Mouse (Mus musculus) kidney, embryonic 16.5 days (tissue): ENCODE results near the gene Dynll1. TPM values are rescaled to one million over a fixed set of nuclear protein-coding genes. Genes with fewer than 3 reads are reported as not detected.

ENCODE experiments used
- ATAC-seq: fragments of 200-750 bp; cut with Nextera tagmentation; 2 replicates; pipeline ENCODE4 v1.8.0; 2017; ENCODE audit warnings: moderate TSS enrichment; ENCODE audit not compliant: low FRiP score, low TSS enrichment
- H3K27ac ChIP-seq: fragments of 300-500 bp; sonication (generic); 2 replicates; pipeline ENCODE4 v1.5.1; 2014; ENCODE audit warnings: low read length
- H3K27me3 ChIP-seq: fragments of 300-500 bp; sonication (generic); 2 replicates; pipeline ENCODE4 v1.6.1; 2014; ENCODE audit warnings: low read length, control low read depth, mixed read lengths; ENCODE audit not compliant: insufficient read depth
- H3K36me3 ChIP-seq: fragments of 300-500 bp; sonication (generic); 2 replicates; pipeline ENCODE4 v1.6.1; 2014; ENCODE audit warnings: low read length, control low read depth, mixed read lengths; ENCODE audit not compliant: insufficient read depth
- H3K4me1 ChIP-seq: fragments of 300-500 bp; sonication (generic); 2 replicates; pipeline ENCODE4 v1.6.1; 2014; ENCODE audit warnings: low read length, control low read depth, mixed read lengths; ENCODE audit not compliant: insufficient read depth
- H3K4me2 ChIP-seq: fragments of 300-500 bp; sonication (generic); replicated peaks from 2 replicates; pipeline ENCODE4 v1.6.1; 2014; ENCODE audit warnings: low read depth, low read length
- H3K4me3 ChIP-seq: fragments of 300-500 bp; sonication (generic); 2 replicates; pipeline ENCODE4 v1.5.1; 2014; ENCODE audit warnings: mild to moderate bottlenecking, low read length
- H3K9ac ChIP-seq: fragments of 300-500 bp; sonication (generic); replicated peaks from 2 replicates; pipeline ENCODE4 v1.6.1; 2014; ENCODE audit warnings: low read length
- H3K9me3 ChIP-seq: fragments of 300-500 bp; sonication (generic); 2 replicates; pipeline ENCODE4 v1.6.1; 2016; ENCODE audit warnings: low read length, control low read depth
- WGBS: fragments of 180-500 bp; shearing (Covaris S2); extraction: QIAGEN DNeasy Blood & Tissue Kit; methylation state at CpG from one replicate; pipeline ENCODE4 v1.1.7; 2014; 5-methylcytosine and 5-hydroxymethylcytosine counted together
- polyA plus RNA-seq: library from polyadenylated mRNA; unstranded; fragments of >200 nt; fragmentation: Nextera tagmentation; extraction: Ambion mirVana; gene quantifications from 2 replicates; pipeline ENCODE4 v1.2.1, GENCODE M21; 2015

Dynll1 gene
- polyA plus RNA-seq, 1 experiment from 2014 or later, result 1,634 TPM

GRCm38 (mm10) chr5:115256909-115257546 is 43.8 kb downstream of the Dynll1 start:
- Histone ChIP-seq H3K9me3 (no peaks in the 10 kb centered on the region), H3K4me3 (no peak overlapping the region), H3K4me1 (no peaks in the 10 kb centered on the region), H3K4me2 (no peak overlapping the region), H3K9ac (no peak overlapping the region), H3K36me3 (peaks cover 54% of the 10 kb centered on the region), H3K27me3 (no peaks in the 10 kb centered on the region), H3K27ac (no peak overlapping the region)
- ATAC-seq, result no peak
- WGBS, result 89% methylated on average over 10 of the region's 10 CpGs

DNA sequence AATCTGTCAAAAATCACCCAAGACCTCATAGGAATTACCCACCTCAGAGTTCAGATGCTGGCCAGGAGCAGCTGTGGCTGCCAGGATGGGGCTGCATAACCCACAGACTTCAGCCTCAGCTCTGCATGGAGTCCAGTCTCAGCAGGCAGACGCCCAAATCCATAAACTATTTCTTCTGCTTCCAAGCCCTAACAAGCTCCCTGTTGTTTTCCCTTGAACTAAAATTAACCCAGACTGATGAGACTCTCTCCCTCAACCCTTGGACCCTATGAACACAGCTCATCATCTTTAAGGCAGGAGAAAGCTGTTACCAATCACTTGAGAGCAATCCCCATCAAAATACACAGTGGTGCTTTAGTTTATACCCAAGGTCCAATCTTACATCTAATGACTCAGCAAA is 45.3 kb downstream of the Dynll1 start:
- Histone ChIP-seq H3K36me3 (peaks cover 67% of the 10 kb centered on the region), H3K4me3 (no peak overlapping the region), H3K9ac (no peak overlapping the region), H3K4me2 (no peak overlapping the region), H3K27me3 (no peaks in the 10 kb centered on the region), H3K9me3 (no peaks in the 10 kb centered on the region), H3K27ac (no peak overlapping the region), H3K4me1 (no peaks in the 10 kb centered on the region)
- 74% methylated on average over 1 of the region's 1 CpGs for WGBS
- ATAC-seq, result no peak

Other genes starting within 250 kb of the Dynll1 start
- 28.2 and 34.7 TPM in 2 replicates for gene Gm10401, start 202.7 kb downstream of the Dynll1 start, polyA plus RNA-seq
- 98.1 and 106 TPM in 2 replicates for gene Acads, start 181.7 kb downstream of the Dynll1 start, polyA plus RNA-seq
- 53.5 and 54.8 TPM in 2 replicates for gene Unc119b, start 166.0 kb downstream of the Dynll1 start, polyA plus RNA-seq
- gene Mlec, start 142.8 kb downstream of the Dynll1 start, polyA plus RNA-seq, result 85.0 and 86.2 TPM in 2 replicates
- gene Cabp1, start 106.6 kb downstream of the Dynll1 start, polyA plus RNA-seq, result 1.3 TPM in 2 replicates
- 129 and 135 TPM in 2 replicates for gene Pop5, start 65.2 kb downstream of the Dynll1 start, polyA plus RNA-seq
- 122 and 134 TPM in 2 replicates for gene Rnf10, start 28.1 kb downstream of the Dynll1 start, polyA plus RNA-seq
- 54.3 and 55.8 TPM in 2 replicates for gene Coq5, start 21.3 kb downstream of the Dynll1 start, polyA plus RNA-seq
- gene Srsf9, start 26.2 kb upstream of the Dynll1 start, polyA plus RNA-seq, result 208 and 258 TPM in 2 replicates
- 25.2 and 32.0 TPM in 2 replicates for gene Gatc, start 40.2 kb upstream of the Dynll1 start, polyA plus RNA-seq
- 56.3 and 58.5 TPM in 2 replicates for gene Triap1, start 40.2 kb upstream of the Dynll1 start, polyA plus RNA-seq
- gene Cox6a1, start 48.0 kb upstream of the Dynll1 start, polyA plus RNA-seq, result 1,046 and 1,071 TPM in 2 replicates
- 12.1 and 14.1 TPM in 2 replicates for gene Msi1, start 128.6 kb upstream of the Dynll1 start, polyA plus RNA-seq
- 0.94 and 2.1 TPM in 2 replicates for gene Pla2g1b, start 165.3 kb upstream of the Dynll1 start, polyA plus RNA-seq
- gene Sirt4, start 183.7 kb upstream of the Dynll1 start, polyA plus RNA-seq, result 27.3 and 27.5 TPM in 2 replicates
- 60.5 and 67.2 TPM in 2 replicates for gene Pxn, start 205.7 kb upstream of the Dynll1 start, polyA plus RNA-seq